Mouse (Mus musculus) urinary bladder, postnatal 4 days (tissue): ENCODE results near the gene Lrch3.
A peak's percentile ranks its signal among the peaks of the same experiment; 100 is the strongest.
"Not testable (repeated sequence)": the region's sequence is repeated elsewhere in the genome, so short reads cannot be mapped to it uniquely, and the experiment has no call there.

Source experiments
- DNase-seq, 2 experiments: peaks; one replicate each; pipeline ENCODE4 v3.0.0; 2021 to 2022; ENCODE audit warnings: low spot score in 2 of 2

Lrch3 gene

GRCm38 (mm10) chr16:32913937-32914881 is at the start of gene Lrch3:
Lrch3 (plus strand) TSS chr16:32914100.
- DNase-seq = peak; percentile 94 to 96

GRCm38 (mm10) chr16:32865401-32865800 is 48.5 kb upstream of the Lrch3 start:
- no peak for DNase-seq

GRCm38 (mm10) chr16:32866713-32867112 is 47.2 kb upstream of the Lrch3 start:
- no peak for DNase-seq

DNA sequence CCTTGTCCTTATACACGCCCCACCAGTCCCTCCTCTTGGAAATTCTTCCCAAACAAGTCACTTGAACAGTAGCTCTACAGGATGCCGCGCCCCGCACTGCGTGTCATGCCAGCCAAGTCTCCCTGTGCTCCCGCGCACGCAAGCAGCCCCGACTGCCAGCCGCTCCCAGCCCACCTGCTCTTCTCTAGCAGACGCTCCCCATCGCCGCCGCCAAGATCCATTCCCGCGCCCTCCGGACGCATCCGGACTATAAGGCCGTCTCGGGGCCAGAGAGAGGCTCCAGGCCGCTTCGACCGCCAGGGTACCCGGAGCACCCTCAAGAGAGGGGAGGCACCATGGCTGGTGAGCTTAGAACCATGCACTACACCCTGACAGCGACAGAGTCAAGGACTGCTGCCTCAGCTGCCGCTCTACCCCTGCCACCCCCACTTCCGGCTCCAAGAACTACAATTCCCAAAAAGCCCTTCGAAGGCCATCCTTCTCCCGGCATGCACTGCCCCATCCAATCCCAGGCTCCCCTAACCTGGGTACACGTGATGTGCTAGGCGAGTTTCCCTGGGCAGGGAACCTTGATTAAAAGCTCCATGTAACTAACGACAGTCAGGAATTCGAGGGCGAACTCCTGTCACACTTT is 45.9 kb upstream of the Lrch3 start:
- peak; percentile 83 to 86 for DNase-seq

- no peak for DNase-seq
These were observed 43.7 kb upstream of the Lrch3 start for GRCm38 (mm10) chr16:32870231-32870630.

DNA sequence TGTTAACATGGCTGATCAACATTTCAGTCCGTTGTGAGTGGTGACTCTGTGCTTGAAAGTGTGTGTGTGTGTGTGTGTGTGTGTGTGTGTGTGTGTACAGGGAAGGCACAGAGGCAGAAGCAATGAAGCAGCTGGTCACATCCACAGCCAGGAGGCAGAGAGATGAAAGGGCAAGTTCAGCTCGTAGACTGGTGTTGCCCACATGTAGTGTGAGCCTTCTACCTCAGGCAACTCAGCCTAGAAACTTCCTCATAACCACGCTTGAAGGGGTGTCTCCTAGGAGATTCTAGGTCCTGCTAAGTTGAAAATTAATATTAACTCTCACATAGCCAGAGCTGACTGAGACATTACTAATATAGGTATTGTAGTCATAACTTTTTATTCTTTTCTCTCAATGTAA is 40.5 kb upstream of the Lrch3 start:
- DNase-seq = no peak

- not testable (repeated sequence) for DNase-seq
These were observed 38.6 kb upstream of the Lrch3 start for GRCm38 (mm10) chr16:32875281-32875680.

GRCm38 (mm10) chr16:32875847-32876246 is 38.1 kb upstream of the Lrch3 start:
- DNase-seq = no peak

DNA sequence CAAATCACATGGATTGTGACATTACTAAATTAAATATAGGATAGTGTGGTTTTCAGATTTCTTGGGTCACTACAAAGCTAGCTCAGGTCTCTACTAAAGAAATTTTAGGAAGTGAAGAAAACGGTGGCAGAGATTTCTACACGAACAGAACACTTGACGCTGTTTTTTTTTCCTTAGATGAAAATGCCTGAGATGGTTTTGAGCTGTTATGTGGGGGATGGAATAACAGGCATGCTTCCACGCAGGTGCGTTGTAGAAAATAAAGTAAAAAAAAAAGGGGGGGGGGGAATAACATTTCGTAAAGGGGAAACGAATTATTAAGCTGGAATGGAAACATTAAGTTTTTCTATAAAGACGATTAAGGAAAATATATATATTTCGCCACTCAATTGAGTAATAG is 37.1 kb upstream of the Lrch3 start:
- no peak for DNase-seq

DNA sequence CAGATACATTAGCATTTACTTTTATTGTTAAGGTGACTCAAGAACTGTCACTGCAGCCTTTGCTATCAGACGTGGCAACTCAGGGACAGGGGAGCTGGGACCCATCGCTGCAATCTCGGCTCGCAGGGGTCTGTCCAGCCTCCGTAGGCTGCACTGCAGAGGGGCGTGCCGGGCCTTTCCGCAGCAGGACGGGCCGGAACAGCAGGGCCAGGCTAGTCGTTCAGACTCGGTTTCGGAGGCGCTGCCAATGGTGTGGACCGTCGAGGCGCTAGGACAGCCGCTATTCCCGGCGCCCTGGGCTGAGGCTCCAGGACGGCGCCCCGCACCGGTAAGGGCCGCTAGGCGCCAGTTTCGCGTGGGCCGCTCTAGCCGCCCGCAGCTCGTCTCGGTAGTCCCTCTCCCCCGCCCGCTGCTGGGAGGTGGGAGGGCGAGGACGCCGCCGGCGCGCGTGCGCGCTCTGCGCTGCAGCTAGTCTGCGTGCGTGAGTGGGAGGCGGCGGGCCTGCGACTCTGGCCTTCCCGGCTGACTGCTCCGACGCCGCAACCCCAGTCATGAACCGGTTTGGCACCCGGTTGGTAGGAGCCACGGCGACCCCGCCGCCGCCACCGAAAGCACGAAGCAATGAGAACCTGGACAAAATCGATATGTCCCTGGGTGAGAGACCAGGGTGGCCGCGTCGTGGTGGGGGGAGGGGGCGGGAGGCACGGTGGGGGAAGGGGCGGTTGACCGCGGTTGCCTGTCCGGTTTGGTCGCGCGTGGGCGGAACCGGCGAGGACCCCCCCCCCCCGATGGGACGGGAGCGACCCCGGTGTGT is 36.4 kb upstream of the Lrch3 start, which contains the start of the genes Fyttd1 and Rubcn:
Gene Fyttd1, plus strand, starts transcription at position 158 of the 814 bp plus-strand sequence.
Gene Rubcn, minus strand, starts transcription at position 424 of the 814 bp plus-strand sequence.
- DNase-seq = peak; percentile 94 to 95

DNA sequence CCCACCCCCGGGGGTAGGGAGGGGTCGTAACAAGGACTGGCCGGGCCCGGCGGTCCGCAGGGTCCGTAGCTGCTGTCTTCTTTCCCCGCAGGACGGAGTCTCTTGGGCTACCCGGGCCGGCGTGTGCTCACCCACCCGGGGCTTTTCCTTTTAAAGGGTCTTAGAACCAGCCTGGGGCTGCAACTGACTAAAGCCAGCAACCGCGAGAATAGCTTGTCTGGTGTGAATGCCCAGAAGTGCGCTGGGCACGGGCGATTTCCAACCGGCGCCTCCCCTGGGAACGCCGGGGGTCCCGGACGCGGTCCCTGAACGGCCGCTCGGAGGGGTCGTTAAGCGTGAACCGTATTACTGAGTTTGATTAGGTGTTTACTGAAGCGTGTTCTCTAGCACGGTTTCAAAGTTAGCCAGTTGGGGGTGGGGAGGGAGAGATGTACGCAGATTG is 35.7 kb upstream of the Lrch3 start:
- no peak for DNase-seq

GRCm38 (mm10) chr16:32878972-32879926 is 34.7 kb upstream of the Lrch3 start:
- no peak for DNase-seq

DNA sequence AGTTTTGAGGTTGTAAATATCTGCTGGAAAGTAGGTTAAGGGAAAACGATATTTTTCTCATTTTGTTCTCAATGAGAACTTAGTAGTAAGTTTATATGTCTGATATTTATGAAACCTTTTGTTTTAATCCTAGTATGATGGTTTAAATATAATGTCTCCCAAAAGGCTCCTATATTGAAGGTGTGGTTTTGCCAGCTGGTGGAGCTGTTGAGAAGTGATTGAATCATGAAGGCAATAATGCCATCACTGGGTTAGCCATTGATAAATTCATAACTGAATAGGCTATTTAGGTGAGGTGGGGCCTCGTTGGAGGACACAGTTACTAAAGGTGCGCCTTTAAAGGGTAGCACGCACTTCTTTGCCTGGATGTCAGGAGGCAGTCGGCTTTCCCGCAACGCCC is 32.4 kb upstream of the Lrch3 start:
- no peak for DNase-seq

DNA sequence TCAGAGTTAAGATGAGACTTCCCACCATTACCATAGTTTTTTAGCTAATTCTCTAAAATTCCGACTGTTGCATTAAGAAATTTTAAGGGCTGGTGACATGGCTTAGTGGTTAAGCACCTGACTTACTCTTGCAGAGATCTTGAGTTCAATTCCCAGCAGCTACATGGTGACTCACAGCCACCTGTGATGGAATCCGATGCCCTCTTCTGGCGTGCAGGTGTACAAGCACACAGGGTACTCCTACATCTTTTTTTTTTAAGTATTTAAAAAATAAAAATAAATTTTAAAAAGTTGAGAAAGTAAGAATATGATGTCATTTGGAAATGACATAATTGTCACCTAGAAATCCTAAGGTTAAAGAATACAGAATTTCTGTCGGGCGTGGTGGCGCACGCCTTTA is 25.9 kb upstream of the Lrch3 start:
- no peak for DNase-seq

DNA sequence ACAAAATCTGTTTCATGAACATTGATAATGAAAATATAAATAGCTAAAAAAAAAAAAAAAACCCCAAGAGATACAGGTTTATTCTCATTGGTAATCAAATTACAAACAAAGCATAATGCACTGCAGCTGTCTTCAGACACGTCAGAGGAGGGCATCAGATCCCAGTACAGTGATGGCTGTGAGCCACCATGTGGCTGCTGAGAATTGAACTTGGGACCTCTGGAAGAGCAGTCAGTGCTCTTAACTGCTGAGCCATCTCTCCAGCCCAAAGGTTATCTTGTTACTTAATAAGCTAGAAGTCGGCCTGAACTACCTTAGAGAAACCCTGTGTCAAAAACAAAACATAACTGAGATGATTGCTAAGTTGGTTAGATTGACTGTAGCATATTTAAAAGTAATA is 24.0 kb upstream of the Lrch3 start:
- no peak for DNase-seq

DNA sequence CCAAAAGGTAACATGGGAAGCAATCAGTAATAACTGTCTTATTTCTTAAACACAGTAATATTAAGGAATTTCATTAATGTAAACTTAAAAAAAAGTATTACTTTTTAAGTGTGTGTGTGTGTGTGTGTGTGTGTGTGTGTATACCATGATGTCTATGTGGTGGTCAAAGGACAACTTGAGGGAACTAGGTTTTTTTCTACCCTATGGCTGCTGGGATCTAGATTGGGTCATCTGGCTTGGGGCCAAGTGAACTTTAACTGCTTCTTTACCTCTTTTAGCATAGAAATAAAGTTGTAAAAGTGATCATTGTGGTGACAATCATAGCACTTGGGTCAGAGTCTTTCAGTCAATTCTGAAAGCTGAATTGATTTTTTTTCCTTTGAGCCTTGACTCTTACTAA is 17.8 kb upstream of the Lrch3 start:
- no peak for DNase-seq

DNA sequence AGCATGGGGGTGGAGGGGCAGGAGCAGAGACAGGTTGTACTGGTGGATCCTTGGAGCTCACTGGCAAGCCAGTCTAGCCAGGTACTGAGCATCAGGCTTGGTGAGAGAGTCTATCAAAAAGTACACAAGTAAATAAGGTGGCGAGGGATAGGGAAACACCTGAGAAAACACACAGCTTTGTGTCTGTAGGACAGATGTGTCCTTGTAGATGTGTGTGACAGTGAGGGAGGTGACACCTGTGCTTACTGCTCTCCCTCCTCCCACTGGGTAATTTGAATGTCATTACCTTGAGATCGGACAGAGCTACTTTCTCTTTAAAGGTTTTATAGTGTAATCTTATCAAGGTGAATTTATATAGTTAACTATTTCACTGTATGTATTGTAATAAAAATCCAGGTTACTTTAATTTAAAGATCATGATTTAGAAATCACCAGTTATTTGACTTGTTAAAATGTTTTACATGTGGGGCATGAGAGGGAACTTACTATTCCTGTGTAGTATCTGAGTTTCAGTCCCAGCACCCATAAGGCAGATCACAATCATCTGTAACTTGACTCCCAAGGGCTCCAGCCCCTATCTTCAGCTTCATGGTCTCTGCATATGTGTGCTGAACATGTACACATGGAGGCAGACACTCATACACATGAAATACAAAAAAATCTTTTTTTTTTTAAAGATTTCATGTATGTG is 12.4 kb upstream of the Lrch3 start:
- no peak for DNase-seq

- no peak for DNase-seq
These were observed 11.9 kb upstream of the Lrch3 start for GRCm38 (mm10) chr16:32902051-32902428.

DNA sequence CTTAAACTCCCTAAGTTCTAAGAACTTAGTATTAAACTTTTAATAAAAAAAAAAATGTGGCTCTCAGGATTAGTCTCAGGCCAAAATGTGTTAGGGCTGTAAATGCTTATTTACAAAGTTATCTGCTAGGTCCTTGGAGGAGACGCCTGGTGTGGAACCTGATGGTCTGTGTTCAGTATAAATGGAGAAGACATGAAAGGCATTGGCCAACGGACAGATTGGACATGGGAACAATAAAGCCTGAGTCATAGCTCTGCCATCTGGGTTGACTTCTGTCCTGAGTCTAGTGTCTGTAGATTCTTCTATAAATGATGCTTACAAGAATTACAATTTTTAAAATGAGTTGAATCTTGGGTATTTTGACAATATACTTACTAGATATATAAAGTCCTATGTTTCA is 7.7 kb upstream of the Lrch3 start:
- no peak for DNase-seq

DNA sequence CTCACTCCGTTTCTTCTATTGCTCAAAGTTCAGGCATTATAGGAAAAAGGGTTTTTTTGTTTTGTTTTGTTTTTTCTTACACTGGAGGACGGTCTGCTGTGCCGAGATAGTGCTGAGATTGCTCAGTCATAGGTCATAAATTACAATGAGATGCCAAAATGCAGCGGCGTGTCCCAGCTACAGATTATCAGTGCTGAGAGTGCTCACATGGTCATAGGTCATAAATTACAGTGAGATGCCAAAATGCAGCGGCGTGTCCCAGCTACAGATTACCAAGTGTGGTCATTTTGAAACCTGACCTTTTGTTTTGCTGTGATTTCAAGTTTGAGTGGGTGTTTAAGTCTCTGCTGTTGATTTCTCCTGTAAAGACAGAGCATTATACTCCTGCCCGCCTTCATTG is 7.2 kb upstream of the Lrch3 start:
- no peak for DNase-seq
